Mouse (Mus musculus): ENCODE data around the gene Trub1.

- no peak for TF ChIP-seq POLR2A (IDR thresholded peaks at IDR 0.05; ENCODE audit: extremely low read depth, insufficient read depth, low read length)
- TF ChIP-seq CTCF (IDR thresholded peaks at IDR 0.05; ENCODE audit: low read depth, low read length), result no peak
Observed at GRCm38 (mm10) chr19:57509758-57510319, 57.1 kb downstream of the Trub1 start.
